Mouse (Mus musculus) ES-Bruce4 (cell line): ENCODE measurements around the gene Mobp. TPM values are rescaled to one million over a fixed set of nuclear protein-coding genes. Genes with fewer than 3 reads are reported as not detected.

Experiments
- H3K27ac ChIP-seq: 2 replicates; pipeline ENCODE4 v1.5.1; 2012; ENCODE audit warnings: low read length, inconsistent platforms; ENCODE audit not compliant: insufficient read depth
- H3K27me3 ChIP-seq: 2 replicates; pipeline ENCODE4 v1.6.1; 2012; ENCODE audit warnings: mild to moderate bottlenecking, low read length, inconsistent platforms; ENCODE audit not compliant: control insufficient read depth, poor library complexity, insufficient read depth, severe bottlenecking
- H3K36me3 ChIP-seq: 2 replicates; pipeline ENCODE4 v1.6.1; 2012; ENCODE audit warnings: inconsistent platforms, mild to moderate bottlenecking, low read length, moderate library complexity; ENCODE audit not compliant: control insufficient read depth, poor library complexity, insufficient read depth, severe bottlenecking
- H3K4me1 ChIP-seq: one replicate; pipeline ENCODE4 v1.8.1; 2011; ENCODE audit warnings: low read length; ENCODE audit not compliant: control insufficient read depth, insufficient read depth
- H3K4me3 ChIP-seq: 2 replicates; pipeline ENCODE4 v1.5.1; 2011; ENCODE audit warnings: low read depth, mild to moderate bottlenecking, low read length
- H3K9ac ChIP-seq: 2 replicates; pipeline ENCODE4 v1.6.1; 2012; ENCODE audit warnings: low read depth, mild to moderate bottlenecking, inconsistent platforms; ENCODE audit not compliant: poor library complexity, severe bottlenecking
- H3K9me3 ChIP-seq: replicated peaks from 2 replicates; pipeline ENCODE4 v1.6.1; 2012; ENCODE audit warnings: mild to moderate bottlenecking, low read length, inconsistent platforms; ENCODE audit not compliant: control insufficient read depth, poor library complexity, insufficient read depth, severe bottlenecking
- CTCF ChIP-seq: IDR thresholded peaks from one replicate; pipeline ENCODE4 v1.8.1; 2011; ENCODE audit warnings: low read depth, low read length
- EP300 ChIP-seq: IDR thresholded peaks from 2 replicates; pipeline ENCODE4 v1.6.1; 2011; ENCODE audit warnings: low read depth, low read length; ENCODE audit not compliant: insufficient read depth
- POLR2A ChIP-seq: IDR thresholded peaks from one replicate; pipeline ENCODE4 v1.8.1; 2011; ENCODE audit warnings: low read length; ENCODE audit not compliant: insufficient read depth
- polyA plus RNA-seq: library from polyadenylated mRNA; stranded (reverse); fragments of >200 nt; gene quantifications from 2 replicates; pipeline ENCODE4 v1.2.4, GENCODE M21; 2011; ENCODE audit warnings: low read depth; ENCODE audit not compliant: missing spikeins, insufficient read depth, insufficient read length

Mobp gene
- polyA plus RNA-seq, 1 experiment: 10.3 TPM

DNA sequence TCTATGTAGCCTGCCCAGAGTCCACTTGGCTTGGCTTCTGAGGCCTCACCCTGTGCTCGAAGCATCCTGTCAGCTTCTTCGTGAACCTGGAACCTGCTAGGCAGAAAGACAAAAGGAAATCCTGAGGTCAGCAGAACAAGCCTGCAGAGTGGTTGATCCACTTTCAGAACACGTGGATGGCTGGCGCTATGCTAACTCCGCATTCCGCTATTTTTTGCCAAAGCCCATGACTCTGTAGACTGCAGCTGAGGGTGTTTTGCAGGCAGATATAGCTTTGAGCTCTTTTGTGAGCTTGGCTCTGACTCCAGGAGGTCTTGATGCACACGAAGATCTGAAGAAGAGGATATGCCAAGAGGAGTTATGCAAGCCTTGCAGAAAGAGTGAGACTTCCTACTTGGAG, 43.2 kb downstream of the Mobp start:
- Histone ChIP-seq H3K27ac (no peak overlapping the region), H3K36me3 (no peaks in the 10 kb centered on the region), H3K9ac (no peak overlapping the region), H3K4me3 (no peak overlapping the region), H3K9me3 (no peaks in the 10 kb centered on the region), H3K27me3 (no peaks in the 10 kb centered on the region), H3K4me1 (no peaks in the 10 kb centered on the region)
- TF ChIP-seq CTCF: no peak
- TF ChIP-seq EP300: no peak
- TF ChIP-seq POLR2A: no peak

DNA sequence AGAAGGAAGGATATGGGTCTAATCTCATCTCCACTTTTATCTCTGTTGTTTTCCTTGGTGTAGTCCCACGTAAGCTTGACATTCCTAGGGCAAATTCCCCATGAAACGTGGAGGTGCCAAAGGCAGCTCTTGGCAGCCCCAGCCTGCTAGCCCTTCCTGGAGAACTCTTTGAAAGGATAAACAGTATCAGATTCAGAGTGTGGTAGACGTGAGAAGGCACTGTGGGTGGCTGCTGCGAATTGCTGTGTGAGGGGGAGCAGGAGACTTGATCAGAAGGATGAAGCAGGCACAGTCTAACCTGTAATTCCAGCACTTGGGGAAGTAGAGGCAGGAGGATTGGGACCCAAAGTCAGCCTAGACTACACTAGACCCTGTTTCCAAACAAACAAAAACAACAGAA, 51.4 kb downstream of the Mobp start:
- H3K4me3 ChIP-seq: no peak overlapping the region
- H3K9ac ChIP-seq: no peak overlapping the region
- H3K27ac ChIP-seq: no peak overlapping the region
- no peak for TF ChIP-seq POLR2A
- TF ChIP-seq CTCF: no peak
- TF ChIP-seq EP300: no peak
- no peaks in the 10 kb centered on the region for H3K27me3 ChIP-seq
- H3K9me3 ChIP-seq: no peaks in the 10 kb centered on the region
- no peaks in the 10 kb centered on the region for H3K4me1 ChIP-seq
- H3K36me3 ChIP-seq: no peaks in the 10 kb centered on the region

DNA sequence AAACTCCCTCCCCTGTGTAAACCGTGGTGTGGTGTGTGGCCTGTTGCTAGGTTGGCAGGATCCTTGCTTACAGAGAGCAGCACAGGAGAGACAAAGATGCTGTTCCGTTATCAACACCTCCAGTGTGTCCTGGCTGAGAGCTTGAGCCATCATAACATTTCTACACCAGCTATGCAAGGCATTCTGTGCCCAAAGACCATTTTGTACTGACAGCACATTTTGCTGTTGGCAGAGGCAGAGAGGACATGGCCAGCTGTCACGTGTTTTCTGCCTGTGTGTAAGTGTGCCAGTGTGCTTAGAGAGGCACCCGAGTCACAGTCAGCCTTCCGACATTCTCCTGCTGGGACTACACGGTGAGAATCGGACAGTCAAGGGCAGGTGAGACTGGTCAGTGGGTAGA, 52.2 kb downstream of the Mobp start:
- TF ChIP-seq EP300 (no peak), CTCF (no peak), POLR2A (no peak)
- Histone ChIP-seq H3K27ac (no peak overlapping the region), H3K4me1 (no peaks in the 10 kb centered on the region), H3K9me3 (no peaks in the 10 kb centered on the region), H3K9ac (no peak overlapping the region), H3K36me3 (no peaks in the 10 kb centered on the region), H3K4me3 (no peak overlapping the region), H3K27me3 (no peaks in the 10 kb centered on the region)

DNA sequence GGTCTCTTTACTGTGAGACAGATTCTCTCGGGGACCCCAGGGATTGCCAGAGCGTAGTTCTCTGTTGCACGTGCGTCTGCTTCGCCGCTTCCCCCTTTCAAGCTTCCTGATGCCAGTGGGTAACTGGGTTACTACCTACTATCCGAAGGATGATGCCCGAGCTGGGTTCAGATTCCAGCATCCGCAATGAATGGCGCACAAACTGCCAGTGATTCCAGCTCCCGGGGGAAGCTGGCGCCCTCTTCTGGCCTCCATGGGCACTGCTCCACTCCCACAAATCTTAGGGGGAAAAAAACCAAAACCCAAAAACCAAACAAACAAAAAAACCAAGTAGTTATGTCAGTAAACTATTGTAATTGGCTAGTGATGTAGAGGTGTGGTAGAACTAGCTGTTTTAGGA, 53.2 kb downstream of the Mobp start:
- H3K36me3 ChIP-seq: no peaks in the 10 kb centered on the region
- no peaks in the 10 kb centered on the region for H3K9me3 ChIP-seq
- H3K4me1 ChIP-seq: no peaks in the 10 kb centered on the region
- no peak overlapping the region for H3K27ac ChIP-seq
- TF ChIP-seq EP300: no peak
- TF ChIP-seq CTCF: peak; percentile 81
- H3K9ac ChIP-seq: no peak overlapping the region
- H3K27me3 ChIP-seq: no peaks in the 10 kb centered on the region
- peak overlapping the region; percentile 38; the same call in 1 of the 2 replicates for H3K4me3 ChIP-seq

DNA sequence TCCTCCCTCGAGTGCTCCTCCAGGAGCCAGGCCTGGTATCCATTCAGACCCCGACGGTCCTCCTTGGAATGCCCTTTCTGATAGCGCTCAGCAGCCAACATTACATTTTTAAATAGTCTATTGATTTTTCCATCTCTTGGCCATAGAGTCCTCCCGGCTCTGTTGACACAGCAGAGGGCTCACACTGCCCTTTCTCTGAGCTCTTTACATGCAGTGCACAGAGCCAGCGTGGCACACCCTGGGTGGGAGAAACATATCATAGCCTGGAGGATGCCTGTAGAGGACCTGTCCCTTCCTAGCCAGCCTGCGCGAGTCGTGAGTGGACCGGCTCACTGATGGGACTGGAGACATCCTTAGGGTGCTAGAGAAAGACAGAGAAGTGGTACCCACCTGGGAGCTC, 54.4 kb downstream of the Mobp start:
- no peaks in the 10 kb centered on the region for H3K4me1 ChIP-seq
- no peaks in the 10 kb centered on the region for H3K27me3 ChIP-seq
- H3K36me3 ChIP-seq: no peaks in the 10 kb centered on the region
- no peak overlapping the region for H3K9ac ChIP-seq
- TF ChIP-seq EP300: no peak
- TF ChIP-seq POLR2A: no peak
- no peak for TF ChIP-seq CTCF
- no peak overlapping the region for H3K27ac ChIP-seq
- H3K4me3 ChIP-seq: no peak overlapping the region
- H3K9me3 ChIP-seq: no peaks in the 10 kb centered on the region

DNA sequence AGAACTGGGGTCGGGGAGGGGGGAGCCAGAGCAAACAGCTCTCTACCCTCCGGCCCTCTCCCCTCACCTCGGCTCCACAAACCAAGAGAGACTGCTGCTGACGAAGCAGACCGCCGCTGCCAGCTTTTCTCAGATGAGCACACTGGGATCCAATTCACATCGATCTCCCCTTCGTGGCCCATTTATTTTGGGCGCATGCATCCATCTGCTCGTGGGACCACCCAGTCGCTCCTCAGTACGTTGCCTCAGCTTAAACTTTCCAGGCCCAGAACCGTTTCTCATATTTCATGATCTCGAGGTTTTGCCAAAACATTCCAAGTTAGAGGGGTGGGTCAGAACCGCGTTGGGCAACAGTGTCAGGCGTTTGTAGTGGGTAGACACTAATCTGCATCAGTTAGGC, 57.4 kb downstream of the Mobp start:
- H3K9ac ChIP-seq: no peak overlapping the region
- H3K4me1 ChIP-seq: no peaks in the 10 kb centered on the region
- H3K27ac ChIP-seq: no peak overlapping the region
- H3K36me3 ChIP-seq: no peaks in the 10 kb centered on the region
- no peaks in the 10 kb centered on the region for H3K9me3 ChIP-seq
- TF ChIP-seq EP300 (no peak), CTCF (no peak), POLR2A (no peak)
- H3K4me3 ChIP-seq: no peak overlapping the region
- H3K27me3 ChIP-seq: no peaks in the 10 kb centered on the region
